Mouse (Mus musculus) cerebellum, adult 2 months (tissue): ENCODE data around the gene Alyref.

ENCODE experiments used
- CTCF ChIP-seq: fragments of 200-500 bp; IDR thresholded peaks from 2 replicates; pipeline ENCODE4 v1.5.1; 2011; ENCODE audit warnings: low read depth, mild to moderate bottlenecking, control low read depth, low read length, moderate library complexity, borderline replicate concordance; ENCODE audit not compliant: insufficient read depth
- POLR2A ChIP-seq: fragments of 200-500 bp; IDR thresholded peaks from 2 replicates; pipeline ENCODE4 v1.6.1; 2011; ENCODE audit warnings: low read length, control low read depth, borderline replicate concordance; ENCODE audit not compliant: insufficient read depth

DNA sequence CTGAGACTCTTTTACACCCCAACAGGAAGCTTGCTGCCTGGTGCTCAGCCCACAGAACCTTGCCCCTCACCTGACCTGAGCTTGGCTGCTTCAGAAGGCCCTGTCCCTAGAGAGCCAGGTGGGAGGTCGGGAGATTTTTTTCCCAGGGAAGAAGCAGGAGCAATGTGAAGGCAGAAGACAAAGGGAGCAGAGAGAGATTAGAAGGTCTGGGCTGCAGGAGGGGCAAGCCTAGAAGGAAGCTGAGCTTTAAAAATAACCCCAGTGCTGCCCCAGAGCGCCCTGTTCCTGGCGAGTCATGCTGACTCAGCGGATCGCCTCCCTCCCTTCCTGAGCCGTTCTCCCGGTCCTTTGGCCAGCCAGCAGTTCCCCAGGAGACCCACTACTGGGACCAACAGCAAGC lies 31.7 kb upstream of the Alyref start:
- TF ChIP-seq POLR2A (no peak), CTCF (no peak)
